Comparison of ENCODE assay signal across 9 mouse cellular contexts in the genomic region with DNA sequence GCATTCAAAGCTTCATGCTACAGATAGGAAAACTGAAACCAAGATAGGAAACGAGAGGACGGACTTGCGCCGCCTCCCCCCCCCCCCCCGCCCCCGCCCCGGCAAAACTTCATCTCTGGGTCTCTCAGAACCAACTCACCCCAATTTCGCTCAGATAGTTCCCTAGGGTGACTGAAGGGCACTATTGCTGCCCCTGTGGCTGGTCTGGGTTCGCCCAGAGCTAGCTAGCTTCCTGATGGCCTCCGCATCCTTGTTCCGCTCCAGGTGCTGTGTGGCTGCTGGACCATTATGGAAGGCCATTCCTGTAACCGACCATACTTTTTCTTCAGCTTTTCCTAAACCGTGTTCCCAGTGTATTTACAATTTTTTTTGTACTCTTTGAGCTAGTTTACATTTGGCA. TPM values are rescaled to one million over a fixed set of nuclear protein-coding genes. Genes with fewer than 3 reads are reported as not detected.
DNase-seq lines count a peak whose midpoint lies in the region; ATAC-seq lines count a peak whose summit lies in the region.
"Had no signal": no experiment of that assay in that cellular context is flagged by ENCODE, and none has a peak within 500 bp of the region (broad histone marks: within the 10 kb centered on the region; RNA-seq: fewer than 3 reads in every experiment).

No protein-coding gene starts in this region.

- peak overlapping the region; percentile 41 for H3K9ac ChIP-seq in heart, embryonic 14.5 days (ENCODE audit: low read length)
- H3K9ac ChIP-seq in hindbrain, embryonic 16.5 days (ENCODE audit: low read depth, low read length) = peak overlapping the region; percentile 67
- peak overlapping the region; percentile 37; the same call in 1 of the 2 replicates for H3K9ac ChIP-seq in midbrain, embryonic 15.5 days

- 0 out of 2 replicates have a peak, but pooled peaks cover 5% of the 10 kb centered on the region for H3K9me3 ChIP-seq in heart, embryonic 14.5 days (ENCODE audit: control insufficient read depth, low read length)
- H3K9me3 ChIP-seq in embryonic facial prominence, embryonic 10.5 days = peaks cover 9% of the 10 kb centered on the region; the same call in 1 of the 2 replicates
- no peaks in the 10 kb centered on the region; the same call in 1 of the 2 replicates for H3K9me3 ChIP-seq in hindbrain, embryonic 16.5 days (ENCODE audit: control insufficient read depth, low read length)
- no peaks in the 10 kb centered on the region for H3K9me3 ChIP-seq in midbrain, embryonic 15.5 days

- DNase-seq in heart, postnatal 25 days (ENCODE audit: low spot score) = no peak
- DNase-seq in embryonic facial prominence, embryonic 10.5 days (ENCODE audit: low spot score) = peak; percentile 22
- no peak for DNase-seq in thymus, postnatal 25 days

- H3K27ac ChIP-seq in heart, embryonic 14.5 days (replicated peaks in 1 of 2; ENCODE audit: control insufficient read depth in 1 of 2, insufficient read depth in 1 of 2, low read depth in 2 of 2, low read length in 2 of 2) = no peak overlapping the region
- H3K27ac ChIP-seq in embryonic facial prominence, embryonic 10.5 days (replicated peaks) = peak overlapping the region; percentile 80
- peak overlapping the region; percentile 60 for H3K27ac ChIP-seq in hindbrain, embryonic 16.5 days (ENCODE audit: low read depth, low read length)
- H3K27ac ChIP-seq in midbrain, embryonic 15.5 days = peak overlapping the region; percentile 57

- peak overlapping the region; percentile 67 for H3K4me2 ChIP-seq in heart, embryonic 14.5 days (ENCODE audit: low read length)
- H3K4me2 ChIP-seq in hindbrain, embryonic 16.5 days (ENCODE audit: low read length) = peak overlapping the region; percentile 81
- peak overlapping the region; percentile 76 for H3K4me2 ChIP-seq in midbrain, embryonic 15.5 days

- intact Hi-C loops in heart, postnatal 25 days (cut with DNase I) = no loop called here

- H3K27me3 ChIP-seq in heart, embryonic 14.5 days (ENCODE audit: control insufficient read depth, insufficient read depth, low read length) = peaks cover 4% of the 10 kb centered on the region; the same call in 1 of the 2 replicates
- H3K27me3 ChIP-seq in embryonic facial prominence, embryonic 10.5 days (replicated peaks; ENCODE audit: low read depth, poor library complexity, severe bottlenecking) = peaks cover 16% of the 10 kb centered on the region; the same call in 1 of the 2 replicates
- no peaks in the 10 kb centered on the region for H3K27me3 ChIP-seq in hindbrain, embryonic 16.5 days (replicated peaks; ENCODE audit: control insufficient read depth, insufficient read depth, low read length)
- no peaks in the 10 kb centered on the region for H3K27me3 ChIP-seq in midbrain, embryonic 15.5 days (replicated peaks)

- H3K36me3 ChIP-seq in heart, embryonic 14.5 days (ENCODE audit: control insufficient read depth, insufficient read depth, low read length) = no peaks in the 10 kb centered on the region
- H3K36me3 ChIP-seq in embryonic facial prominence, embryonic 10.5 days (replicated peaks) = no peaks in the 10 kb centered on the region
- no peaks in the 10 kb centered on the region for H3K36me3 ChIP-seq in hindbrain, embryonic 16.5 days (ENCODE audit: control insufficient read depth, insufficient read depth, low read length)
- no peaks in the 10 kb centered on the region for H3K36me3 ChIP-seq in midbrain, embryonic 15.5 days (replicated peaks)

- H3K4me1 ChIP-seq in heart, embryonic 14.5 days (ENCODE audit: control insufficient read depth in 2 of 2, insufficient read depth in 2 of 2, low read length in 2 of 2) = peaks cover 0 to 7% of the 10 kb centered on the region in 2 experiments; a peak in 1 of 4 replicates
- peaks cover 15% of the 10 kb centered on the region for H3K4me1 ChIP-seq in embryonic facial prominence, embryonic 10.5 days
- peaks cover 8% of the 10 kb centered on the region for H3K4me1 ChIP-seq in hindbrain, embryonic 16.5 days (ENCODE audit: control insufficient read depth, insufficient read depth, low read depth, low read length)
- H3K4me1 ChIP-seq in midbrain, embryonic 15.5 days = peaks cover 13% of the 10 kb centered on the region

- 28% methylated on average over 13 of the region's 13 CpGs for WGBS in heart, embryonic 14.5 days
- 20% methylated on average over 13 of the region's 13 CpGs for WGBS in embryonic facial prominence, embryonic 10.5 days
- WGBS in hindbrain, embryonic 16.5 days = 15% methylated on average over 11 of the region's 13 CpGs
- 10% methylated on average over 13 of the region's 13 CpGs for WGBS in midbrain, embryonic 15.5 days

- no peak for ATAC-seq in heart, embryonic 14.5 days (ENCODE audit: insufficient number of reproducible peaks, insufficient read depth, low FRiP score, low read depth)
- peak; percentile 66 for ATAC-seq in hindbrain, embryonic 16.5 days
- peak; percentile 82 for ATAC-seq in midbrain, embryonic 15.5 days (replicated peaks)
- no peak for ATAC-seq in frontal cortex, adult (ENCODE audit: low TSS enrichment)
- no peak for ATAC-seq in activated CD4-positive, CD25-positive, alpha-beta regulatory T cell, adult 4 months

- peak overlapping the region; percentile 21 to 35 for H3K4me3 ChIP-seq in heart, embryonic 14.5 days (ENCODE audit: control insufficient read depth in 1 of 2, insufficient read depth in 1 of 2, low read depth in 1 of 2, low read length in 2 of 2)
- peak overlapping the region; percentile 58 for H3K4me3 ChIP-seq in embryonic facial prominence, embryonic 10.5 days
- peak overlapping the region; percentile 43 for H3K4me3 ChIP-seq in hindbrain, embryonic 16.5 days (ENCODE audit: low read length)
- peak overlapping the region; percentile 38 for H3K4me3 ChIP-seq in midbrain, embryonic 15.5 days

RNA-seq across cellular contexts. Expression of gene Kif1a, which starts 13.7 kb away (rescaled TPM):
- polyA plus RNA-seq in heart, embryonic 14.5 days (2014; fragmentation: Nextera tagmentation; extraction: Ambion mirVana) = 7.8 and 11.6 TPM in 2 replicates
- 1 to 10 TPM in 1 of 2 experiments, under 1 TPM in 1; 0.94 to 1.6 TPM for total RNA-seq in heart, postnatal 25 days (2021)
- polyA plus RNA-seq in embryonic facial prominence, embryonic 10.5 days (2016; fragmentation: Nextera tagmentation; extraction: Ambion mirVana) = 23.9 and 27.5 TPM in 2 replicates
- polyA plus RNA-seq in hindbrain, embryonic 16.5 days (2015; fragmentation: Nextera tagmentation; extraction: Ambion mirVana) = 497 and 573 TPM in 2 replicates
- polyA plus RNA-seq in midbrain, embryonic 15.5 days (2015; fragmentation: Nextera tagmentation; extraction: Ambion mirVana) = 498 and 502 TPM in 2 replicates
- not detected for polyA plus RNA-seq in activated CD4-positive, CD25-positive, alpha-beta regulatory T cell, adult 4 months (2017; shearing (Covaris generic))

RNA-seq across cellular contexts. Expression of gene Agxt, which starts 19.6 kb away (rescaled TPM):
- polyA plus RNA-seq in heart, embryonic 14.5 days (2014; fragmentation: Nextera tagmentation; extraction: Ambion mirVana) = not detected in 2 replicates
- not detected for total RNA-seq in heart, postnatal 25 days (2021)
- not detected in 2 replicates for polyA plus RNA-seq in embryonic facial prominence, embryonic 10.5 days (2016; fragmentation: Nextera tagmentation; extraction: Ambion mirVana)
- not detected in 2 replicates for polyA plus RNA-seq in hindbrain, embryonic 16.5 days (2015; fragmentation: Nextera tagmentation; extraction: Ambion mirVana)
- not detected in 2 replicates for polyA plus RNA-seq in midbrain, embryonic 15.5 days (2015; fragmentation: Nextera tagmentation; extraction: Ambion mirVana)
- polyA plus RNA-seq in activated CD4-positive, CD25-positive, alpha-beta regulatory T cell, adult 4 months (2017; shearing (Covaris generic)) = not detected
- total RNA-seq: layer of hippocampus, postnatal 14 days had no signal

RNA-seq across cellular contexts. Expression of gene 2310007B03Rik, which starts 45.3 kb away (rescaled TPM):
- polyA plus RNA-seq in heart, embryonic 14.5 days (2014; fragmentation: Nextera tagmentation; extraction: Ambion mirVana) = 0.09 TPM in 1 of 2 replicates, not detected in the other
- not detected for total RNA-seq in heart, postnatal 25 days (2021)
- 0.87 and 1.5 TPM in 2 replicates for polyA plus RNA-seq in embryonic facial prominence, embryonic 10.5 days (2016; fragmentation: Nextera tagmentation; extraction: Ambion mirVana)
- 0.40 and 0.54 TPM in 2 replicates for polyA plus RNA-seq in hindbrain, embryonic 16.5 days (2015; fragmentation: Nextera tagmentation; extraction: Ambion mirVana)
- polyA plus RNA-seq in midbrain, embryonic 15.5 days (2015; fragmentation: Nextera tagmentation; extraction: Ambion mirVana) = 0.14 and 0.32 TPM in 2 replicates
- polyA plus RNA-seq in activated CD4-positive, CD25-positive, alpha-beta regulatory T cell, adult 4 months (2017; shearing (Covaris generic)) = not detected
- total RNA-seq: layer of hippocampus, postnatal 14 days had no signal

RNA-seq across cellular contexts. Expression of gene Crocc2, which starts 53.1 kb away (rescaled TPM):
- polyA plus RNA-seq in heart, embryonic 14.5 days (2014; fragmentation: Nextera tagmentation; extraction: Ambion mirVana) = 0.05 and 0.14 TPM in 2 replicates
- under 1 TPM; 0.10 to 0.11 TPM for total RNA-seq in heart, postnatal 25 days (2021)
- 0.19 and 0.20 TPM in 2 replicates for polyA plus RNA-seq in embryonic facial prominence, embryonic 10.5 days (2016; fragmentation: Nextera tagmentation; extraction: Ambion mirVana)
- 0.43 and 0.51 TPM in 2 replicates for polyA plus RNA-seq in hindbrain, embryonic 16.5 days (2015; fragmentation: Nextera tagmentation; extraction: Ambion mirVana)
- 0.52 and 0.54 TPM in 2 replicates for polyA plus RNA-seq in midbrain, embryonic 15.5 days (2015; fragmentation: Nextera tagmentation; extraction: Ambion mirVana)
- not detected for polyA plus RNA-seq in activated CD4-positive, CD25-positive, alpha-beta regulatory T cell, adult 4 months (2017; shearing (Covaris generic))

Comparison
In these comparisons a context has a peak if more than half of its experiments do, and no peak if none do; other contexts are left out.
1. ATAC-seq: peak in hindbrain, embryonic 16.5 days (single experiment) and midbrain, embryonic 15.5 days (single experiment); none in heart, embryonic 14.5 days (single experiment), frontal cortex, adult (single experiment) and activated CD4-positive, CD25-positive, alpha-beta regulatory T cell, adult 4 months (single experiment).
2. H3K27ac ChIP-seq: peak in embryonic facial prominence, embryonic 10.5 days (single experiment), hindbrain, embryonic 16.5 days (single experiment) and midbrain, embryonic 15.5 days (single experiment); none in heart, embryonic 14.5 days (0 of 2).
3. RNA of gene Kif1a, which starts 13.7 kb away (polyA plus RNA-seq): 497 to 573 TPM in hindbrain, embryonic 16.5 days and 498 to 502 TPM in midbrain, embryonic 15.5 days; 23.9 to 27.5 TPM in embryonic facial prominence, embryonic 10.5 days, 7.8 to 11.6 TPM in heart, embryonic 14.5 days and not detected in activated CD4-positive, CD25-positive, alpha-beta regulatory T cell, adult 4 months; every median in the first group is over 10 times any median in the second.
4. Peak in every context shown above with its lines, with median percentiles within 50 percentile points of each other: H3K4me2 ChIP-seq, H3K4me3 ChIP-seq and H3K9ac ChIP-seq.